Mouse (Mus musculus) monocyte, adult 2 months (primary cell): Measurements from ENCODE around the gene Nkapl.

Source experiments
- DNase-seq, 2 experiments: peaks; one replicate each; pipeline ENCODE4 v3.0.0; 2022; ENCODE audit warnings: low spot score in 2 of 2, low read depth in 1 of 2

The Nkapl gene

DNA sequence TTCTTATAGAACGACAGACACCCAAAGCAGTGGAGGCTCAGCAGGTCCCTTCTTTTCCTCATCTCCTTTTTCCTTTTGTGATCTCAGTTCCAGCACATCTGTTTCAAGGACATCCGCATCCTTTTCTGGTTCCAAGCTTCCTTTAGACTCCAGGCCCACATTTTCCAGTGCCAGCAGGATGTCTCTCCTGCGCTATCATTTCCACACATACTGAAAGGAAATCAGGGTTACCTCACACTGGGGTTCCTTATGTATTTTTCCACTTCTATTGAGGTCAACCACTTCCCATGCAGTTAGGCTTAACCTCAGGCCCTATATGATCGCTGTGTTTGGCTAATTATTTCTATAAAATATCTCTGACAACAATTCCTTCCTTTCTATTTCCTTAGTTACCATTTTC is 32.8 kb downstream of the Nkapl start:
- no peak for DNase-seq

DNA sequence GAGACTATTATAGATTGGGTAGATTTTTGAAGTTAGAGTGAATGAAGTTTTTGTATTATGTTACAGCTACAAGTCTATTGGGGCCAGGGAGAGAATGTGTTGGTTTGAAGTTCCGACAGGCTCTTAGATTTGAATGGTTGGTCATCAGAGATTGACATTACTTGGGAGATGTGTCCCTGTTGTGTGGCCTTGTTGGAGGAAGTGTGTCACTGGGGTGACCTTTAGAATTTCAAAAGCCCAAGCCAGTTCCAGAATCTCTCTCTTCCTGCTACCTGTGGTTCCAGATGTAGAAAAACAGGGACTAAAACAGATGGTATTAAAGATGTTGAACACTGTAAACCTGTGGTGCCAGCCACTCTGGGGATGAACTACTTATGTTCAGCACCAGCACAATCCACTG is 40.7 kb downstream of the Nkapl start:
- no peak for DNase-seq

DNA sequence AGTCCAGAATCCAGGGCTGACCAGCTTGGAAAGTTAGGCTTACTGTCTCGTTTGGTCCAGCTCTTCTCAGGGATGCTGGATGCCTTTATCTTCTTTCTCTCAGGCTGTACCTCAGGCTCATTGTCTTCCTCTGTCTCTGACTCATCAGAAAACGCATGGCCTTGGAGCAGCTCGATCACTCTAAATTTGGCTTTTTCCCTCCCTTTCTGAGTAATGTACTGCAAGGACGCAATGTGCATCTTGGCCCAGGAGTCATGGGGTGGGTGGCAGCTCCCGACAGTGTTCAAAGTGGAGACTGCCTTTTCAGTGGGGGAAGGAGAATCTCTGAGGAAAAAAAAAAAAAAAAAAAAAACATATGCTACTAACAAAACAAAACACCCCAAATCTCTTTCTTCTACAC is 45.0 kb downstream of the Nkapl start:
- no peak for DNase-seq

DNA sequence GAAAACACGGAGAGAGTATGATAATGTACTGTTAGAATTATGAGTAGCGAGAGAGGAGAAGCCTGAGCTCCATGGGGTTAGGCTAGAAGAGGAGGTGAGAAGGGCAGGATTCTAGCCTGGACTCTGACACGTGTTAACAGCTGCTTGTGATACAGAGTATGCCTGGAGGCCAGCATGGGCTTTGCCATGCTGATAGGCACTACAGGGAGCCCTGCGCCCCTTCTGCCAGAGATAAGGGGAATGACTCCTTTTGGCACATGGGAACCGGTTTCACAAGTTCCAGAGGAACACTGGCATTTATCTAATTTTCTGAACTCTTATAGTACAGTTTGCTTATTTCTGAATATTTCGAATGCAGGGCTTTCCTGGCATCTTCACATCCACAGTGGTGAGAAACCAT is 49.4 kb downstream of the Nkapl start:
- no peak for DNase-seq

DNA sequence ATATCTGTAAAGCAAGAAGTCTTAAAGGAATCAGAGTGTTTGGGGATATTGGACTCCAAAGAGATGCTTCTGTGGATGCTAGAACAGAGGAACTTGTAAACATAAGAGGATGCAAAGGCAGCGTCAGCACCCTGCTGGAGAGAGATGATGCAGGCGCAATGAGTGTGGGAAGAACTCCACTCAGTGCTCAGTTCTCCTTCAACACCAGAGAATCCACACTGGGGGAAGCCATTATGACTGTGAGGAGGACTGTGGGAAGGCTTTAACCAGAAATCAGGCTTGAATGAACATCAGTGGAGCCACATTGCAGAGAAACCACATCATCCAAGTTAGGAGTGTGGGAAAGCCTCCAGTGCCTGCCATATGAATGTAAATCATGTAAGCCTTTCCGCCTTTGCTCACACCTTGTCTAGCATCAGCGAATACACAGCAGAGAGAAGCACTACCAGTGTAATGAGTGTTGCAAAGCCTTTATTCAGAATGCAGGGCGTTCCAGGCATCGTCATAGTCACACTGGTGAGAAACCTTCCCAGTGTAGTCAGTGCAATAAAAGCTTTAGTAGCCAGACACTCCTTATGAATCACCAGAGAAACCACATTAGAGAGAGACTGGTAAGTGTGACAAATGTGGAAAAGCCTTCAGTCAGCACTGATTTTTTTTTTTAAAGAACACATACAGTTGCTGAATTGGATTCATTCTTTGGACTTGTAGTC is 50.9 kb downstream of the Nkapl start:
- no peak for DNase-seq
